Mouse (Mus musculus): ENCODE data around the gene Cks2.
A peak's percentile ranks its signal among the peaks of the same experiment; 100 is the strongest.
"Not testable (repeated sequence)": the region's sequence is repeated elsewhere in the genome, so short reads cannot be mapped to it uniquely, and the experiment has no call there.

The Cks2 gene

DNA sequence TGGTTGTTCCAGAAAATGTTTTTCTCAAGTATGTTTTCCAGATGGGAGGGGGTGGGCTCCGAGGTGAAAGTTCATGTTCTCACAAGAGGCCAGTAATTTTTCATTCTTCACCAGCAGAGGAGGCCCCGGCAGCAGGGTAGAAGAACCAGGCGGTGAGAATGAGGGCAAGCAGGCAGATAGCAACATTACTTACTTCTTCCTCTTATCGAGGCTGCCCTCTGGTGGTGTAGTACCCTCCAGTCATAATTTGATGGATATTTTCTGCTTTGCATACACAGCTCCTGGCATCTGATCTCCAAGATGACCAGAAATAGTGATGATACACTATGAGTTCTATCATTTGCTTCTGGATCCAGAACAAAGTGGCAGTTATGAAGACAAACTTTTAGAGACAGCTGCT lies 6.1 kb upstream of the Cks2 start:
- no peak for DNase-seq (ENCODE audit: low read depth, low spot score)

DNA sequence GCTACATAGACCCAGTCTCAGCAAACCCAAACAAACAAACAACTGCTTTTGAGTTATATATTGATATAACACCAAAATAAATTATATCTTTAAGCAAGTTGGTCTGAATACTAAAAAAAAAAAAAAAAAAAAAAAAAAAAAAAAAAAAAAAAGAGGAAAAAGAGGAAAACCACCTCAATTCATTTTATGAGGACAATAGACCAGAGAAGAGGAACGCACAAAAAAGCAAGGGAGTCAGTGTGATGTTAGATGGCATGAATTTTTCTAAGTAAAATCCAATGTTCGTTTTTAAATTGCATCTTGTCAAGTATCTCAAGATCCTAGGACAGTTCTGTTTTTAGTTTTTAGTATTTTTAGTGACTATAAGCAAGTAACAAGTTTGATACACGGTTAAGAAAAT lies 3.6 kb upstream of the Cks2 start:
- DNase-seq (ENCODE audit: low read depth, low spot score) = no peak

DNA sequence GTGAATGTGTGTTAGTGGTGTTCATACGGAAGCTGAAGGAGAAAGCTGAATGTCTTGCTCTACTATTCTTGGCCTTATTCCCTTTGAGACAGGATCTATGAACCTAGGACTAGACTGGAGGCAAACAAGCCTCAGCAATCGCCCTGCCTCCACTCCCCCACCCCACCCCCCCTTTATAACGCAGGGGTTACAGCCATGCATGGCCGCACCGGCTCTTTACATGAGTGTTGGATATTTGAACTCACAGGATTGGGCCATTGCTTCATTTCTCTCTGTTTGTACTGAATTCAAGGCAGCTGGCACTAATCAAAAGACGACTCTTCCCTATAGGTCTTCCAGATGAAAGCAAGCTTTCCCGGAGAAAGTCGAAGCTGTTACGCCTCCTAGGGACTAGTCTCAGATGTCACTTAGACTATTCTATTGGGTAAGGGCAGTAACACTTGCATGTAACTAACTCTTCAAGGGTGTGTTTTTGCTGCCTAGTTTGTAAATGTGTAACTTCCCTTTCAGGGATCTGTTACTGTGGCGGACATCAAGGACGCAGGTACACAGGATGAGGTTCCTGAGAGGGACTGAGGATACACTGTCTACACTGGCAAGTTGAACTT lies 2.8 kb upstream of the Cks2 start:
- no peak for DNase-seq (ENCODE audit: low read depth, low spot score)

DNA sequence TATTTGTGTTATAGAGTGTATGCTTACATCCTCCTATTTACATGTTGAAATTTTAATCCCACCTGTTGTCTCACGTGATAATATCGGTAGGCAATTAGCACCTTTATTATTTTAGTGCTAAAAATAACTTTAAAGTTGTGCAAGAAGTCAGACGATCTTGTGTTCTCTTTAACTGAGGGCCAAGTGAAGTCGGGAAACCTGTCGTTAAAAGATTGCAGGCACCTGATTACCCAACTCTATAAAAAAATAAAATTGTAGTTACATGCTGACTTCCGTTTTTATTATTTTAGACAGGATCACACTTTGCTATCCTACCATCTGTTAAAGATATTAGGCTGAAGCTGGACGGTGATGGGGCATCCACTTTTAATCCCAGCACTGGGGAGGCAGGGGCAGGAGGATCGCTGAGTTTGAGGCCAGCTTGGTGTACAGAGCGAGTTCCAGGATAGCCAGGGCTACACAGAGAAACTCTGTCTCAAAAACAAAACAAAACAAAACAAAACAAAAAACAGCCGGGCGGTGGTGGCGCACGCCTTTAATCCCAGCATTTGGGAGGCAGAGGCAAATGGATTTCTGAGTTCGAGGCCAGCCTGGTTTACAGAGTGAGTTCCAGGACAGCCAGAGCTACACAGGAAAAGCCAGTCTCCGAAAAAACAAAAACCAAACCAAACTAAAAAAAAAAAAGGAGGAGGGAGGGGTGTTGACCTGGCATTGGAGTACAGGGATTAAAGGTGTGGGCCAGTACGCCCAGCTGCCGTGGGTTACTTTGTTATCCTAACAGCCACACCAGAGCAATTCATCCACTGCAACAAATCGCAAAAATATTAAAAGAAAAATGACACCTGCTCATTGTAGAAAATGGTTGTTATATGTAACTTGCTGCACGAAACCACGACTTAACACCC lies 856 bp upstream of the Cks2 start:
- DNase-seq (ENCODE audit: low read depth, low spot score) = no peak

DNA sequence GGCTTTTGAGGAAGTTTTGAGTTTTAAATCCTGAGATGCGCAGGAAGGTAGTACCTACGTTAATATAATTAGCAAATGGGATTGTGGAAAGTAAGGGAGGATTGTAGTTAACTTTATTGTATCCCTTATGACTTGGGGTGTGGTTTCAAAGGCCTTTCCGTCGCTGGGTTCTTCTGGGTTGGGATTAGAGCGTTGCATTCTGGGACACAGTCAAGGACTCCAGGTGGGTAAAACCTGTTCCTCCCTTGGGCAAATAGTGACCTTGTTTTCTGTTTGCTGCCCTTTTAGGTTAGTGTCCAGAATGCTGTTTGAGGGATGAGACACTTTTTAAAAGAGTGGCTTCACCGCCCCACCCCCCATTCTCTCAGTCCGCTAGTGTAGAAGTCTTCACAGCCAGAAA lies 840 bp downstream of the Cks2 start:
- no peak for DNase-seq (ENCODE audit: low read depth, low spot score)

DNA sequence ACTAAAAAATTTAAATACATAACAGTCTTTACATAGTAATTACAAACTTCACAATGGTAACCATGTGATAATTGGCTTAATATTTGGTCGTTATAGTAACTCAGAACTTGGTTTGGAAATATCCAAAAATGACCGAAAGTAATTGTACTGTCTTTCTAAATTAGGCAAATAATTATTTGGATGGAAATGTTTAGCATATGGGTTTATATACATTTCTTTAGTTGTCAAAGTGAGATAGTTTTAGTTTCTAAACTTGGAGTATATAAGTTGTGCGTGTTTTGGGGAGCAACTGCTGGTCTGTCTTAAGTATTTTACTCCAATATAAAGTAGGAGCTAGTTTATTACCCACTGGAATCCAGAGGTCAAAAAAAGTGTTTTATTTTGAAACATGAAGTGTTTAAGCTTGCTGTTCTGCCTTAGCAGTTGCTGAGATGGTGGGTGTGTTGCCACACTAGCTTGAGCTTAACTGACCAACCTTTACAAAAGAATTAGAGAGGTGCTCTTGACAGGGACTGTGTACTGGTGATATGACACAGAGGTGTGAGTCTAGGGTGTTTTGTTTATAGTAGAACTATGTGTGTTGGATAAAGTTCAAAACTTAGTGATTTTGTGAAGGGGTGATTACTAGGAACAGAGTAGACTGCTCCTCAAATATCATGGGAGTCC lies 1.5 kb downstream of the Cks2 start:
- no peak for DNase-seq (ENCODE audit: low read depth, low spot score)

DNA sequence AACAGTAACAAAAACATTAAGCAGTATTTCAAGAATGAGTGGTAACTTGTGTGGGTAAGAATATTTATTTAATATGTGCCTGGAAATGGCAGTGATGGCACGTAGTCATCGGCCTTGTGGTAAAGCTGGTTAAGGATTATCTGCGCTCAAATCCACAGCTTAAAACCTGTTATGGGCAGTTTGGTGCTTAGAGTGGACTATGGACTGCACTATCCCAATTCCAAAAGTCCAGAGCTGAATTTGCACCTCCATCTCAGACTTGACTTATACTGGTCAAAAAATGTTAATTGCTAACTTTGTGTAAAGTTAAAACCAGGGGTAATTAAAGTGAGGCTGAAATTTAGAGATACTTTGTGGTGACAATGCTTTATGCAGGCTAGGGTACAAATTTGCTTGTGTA lies 2.7 kb downstream of the Cks2 start:
- DNase-seq (ENCODE audit: low read depth, low spot score) = no peak

DNA sequence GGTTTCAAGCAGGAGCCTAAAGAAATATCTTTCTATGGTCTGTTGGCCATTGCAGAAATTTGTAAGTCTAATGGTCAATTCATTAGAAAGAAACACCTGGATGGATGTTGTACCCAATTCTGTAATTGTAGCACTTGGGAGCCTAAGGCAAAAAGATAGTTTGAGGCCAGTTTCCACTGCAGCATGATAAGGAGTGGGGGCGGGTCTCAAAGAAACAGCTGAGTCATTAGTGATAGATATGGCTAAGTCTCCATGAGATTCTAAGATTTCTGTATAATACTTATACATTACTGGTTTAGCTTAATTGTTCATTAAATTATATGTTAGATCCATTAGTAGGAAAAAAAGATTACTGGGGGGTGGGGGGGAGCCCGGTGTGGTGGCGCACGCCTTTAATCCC lies 3.2 kb downstream of the Cks2 start:
- no peak for DNase-seq (ENCODE audit: low read depth, low spot score)

DNA sequence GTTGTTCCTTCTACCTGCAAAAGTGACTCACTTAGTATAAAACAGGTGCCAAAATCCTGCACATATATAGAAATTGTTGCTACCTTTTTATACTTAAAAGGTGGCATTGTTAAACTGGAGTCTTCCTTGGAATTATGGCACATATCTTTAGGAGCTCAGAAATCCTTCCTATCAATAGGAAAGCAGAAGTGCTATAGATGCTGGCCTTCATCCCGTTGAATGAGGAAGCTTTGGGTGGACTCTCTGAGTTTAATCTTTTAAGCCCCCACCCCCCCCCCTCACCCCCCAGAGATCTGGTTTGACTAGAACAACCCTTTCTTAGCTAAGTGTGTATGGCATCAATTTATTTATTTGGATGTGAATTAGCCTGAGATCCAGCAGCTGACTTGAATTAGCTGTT lies 4.7 kb downstream of the Cks2 start:
- no peak for DNase-seq (ENCODE audit: low read depth, low spot score)

DNA sequence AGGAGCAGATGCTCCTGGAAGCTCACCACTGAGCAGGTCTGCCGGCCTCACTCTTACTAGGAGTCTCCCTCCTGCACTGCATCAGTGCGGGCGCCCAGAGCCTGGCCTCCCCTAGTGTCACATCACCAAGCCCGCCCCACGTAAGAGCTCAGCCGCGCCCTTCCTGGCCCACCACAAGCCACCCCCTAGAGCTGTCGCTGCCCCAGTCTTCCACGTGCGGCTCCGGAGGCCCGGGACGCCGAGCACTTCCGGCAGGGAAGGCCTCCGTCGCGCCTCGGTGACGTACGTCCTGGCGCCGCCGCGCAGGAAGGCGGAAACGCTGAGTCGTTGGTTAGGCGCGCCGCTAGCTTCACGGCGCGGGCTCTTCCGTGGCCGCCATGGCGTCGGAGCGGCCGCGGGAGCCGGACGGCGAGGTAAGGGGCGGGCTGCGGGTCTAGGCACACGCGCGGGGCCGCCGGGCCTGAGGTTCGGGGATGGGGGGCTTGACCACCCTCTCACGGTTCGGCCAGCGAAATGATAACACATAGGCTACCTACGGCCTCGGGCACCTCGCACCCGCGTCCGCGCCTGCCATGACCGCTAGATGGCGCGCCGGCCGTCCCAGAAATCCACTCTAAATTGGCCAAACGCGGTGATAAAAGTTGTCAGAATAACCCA lies 6.5 kb downstream of the Cks2 start, which contains the start of gene Secisbp2:
TSS of gene Secisbp2 (plus strand) at position 290 of the 657 bp plus-strand sequence.
- peak; percentile 85 for DNase-seq (ENCODE audit: low read depth, low spot score)

DNA sequence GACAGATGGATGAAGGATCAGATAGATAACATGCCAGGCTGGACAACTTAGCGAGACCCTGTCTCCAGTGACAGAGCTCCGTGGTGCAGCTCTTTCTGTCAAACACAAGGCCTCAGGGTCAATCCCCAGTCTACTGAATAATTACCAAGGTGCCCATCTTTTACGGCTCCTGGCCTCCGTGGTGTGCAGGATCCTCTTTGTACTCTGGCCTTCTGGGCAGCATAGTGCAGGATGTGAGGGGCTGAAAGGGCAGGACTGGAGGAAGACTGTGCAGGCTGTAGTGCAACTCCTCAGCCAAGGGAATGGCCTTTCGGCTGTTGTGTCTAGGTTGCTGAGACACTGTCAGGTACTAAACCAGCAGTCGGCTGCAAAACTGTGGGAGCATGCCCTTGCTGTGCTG lies 8.1 kb downstream of the Cks2 start:
- no peak for DNase-seq (ENCODE audit: low read depth, low spot score)

DNA sequence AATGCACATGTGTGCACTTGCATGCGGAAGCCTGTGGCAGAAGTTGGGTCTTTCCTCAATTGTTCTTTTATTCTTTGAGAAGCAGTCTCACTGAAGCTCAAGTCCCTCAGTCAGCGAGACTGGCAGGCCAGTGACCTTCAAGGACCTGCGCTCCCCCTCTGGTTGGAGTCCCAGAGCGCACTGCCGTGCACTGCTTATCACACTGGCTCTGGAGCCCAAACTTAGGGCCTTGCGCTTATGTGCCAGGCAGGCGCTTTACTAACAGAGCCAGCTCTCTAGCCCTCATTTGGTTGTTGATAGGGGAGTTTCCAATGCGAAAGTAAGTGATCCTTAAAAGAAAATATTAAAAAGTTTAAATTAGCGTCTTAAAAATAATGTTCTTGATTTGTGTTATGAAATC lies 8.9 kb downstream of the Cks2 start:
- no peak for DNase-seq (ENCODE audit: low read depth, low spot score)

DNA sequence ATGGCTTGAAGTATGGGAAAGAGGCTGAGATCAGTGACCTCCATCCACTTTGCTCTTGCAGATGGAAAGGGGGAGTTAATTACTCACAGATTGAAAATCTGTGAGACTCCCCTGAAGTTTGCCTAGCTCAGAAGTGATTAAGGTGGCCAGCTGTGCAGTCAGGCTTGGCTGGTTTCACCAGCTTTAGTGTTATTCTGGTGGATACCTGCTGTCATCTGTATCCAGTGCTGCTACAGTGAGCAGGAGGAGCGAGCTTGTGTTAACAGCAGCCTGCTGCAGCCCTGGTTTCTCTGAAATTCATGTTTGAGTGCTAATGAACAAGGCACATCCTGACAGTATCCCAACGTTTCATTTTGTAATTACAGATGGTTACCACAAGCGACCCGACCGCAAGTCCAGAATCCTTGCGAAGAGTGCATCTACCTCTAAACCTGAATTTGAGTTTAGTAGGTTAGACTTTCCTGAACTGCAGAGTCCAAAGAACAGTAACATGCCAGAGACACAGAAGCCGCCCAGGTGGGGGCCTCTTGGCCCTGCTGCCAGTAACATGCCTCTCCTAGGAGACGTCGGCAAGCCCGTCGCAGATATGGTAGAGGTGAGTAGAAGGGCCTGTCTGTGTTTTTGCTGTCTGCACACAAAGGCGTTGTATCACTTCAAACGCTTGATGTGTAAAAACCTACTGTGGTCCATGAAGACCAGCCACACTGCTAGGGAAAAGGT lies 11.6 kb downstream of the Cks2 start:
- DNase-seq (ENCODE audit: low read depth, low spot score) = no peak

DNA sequence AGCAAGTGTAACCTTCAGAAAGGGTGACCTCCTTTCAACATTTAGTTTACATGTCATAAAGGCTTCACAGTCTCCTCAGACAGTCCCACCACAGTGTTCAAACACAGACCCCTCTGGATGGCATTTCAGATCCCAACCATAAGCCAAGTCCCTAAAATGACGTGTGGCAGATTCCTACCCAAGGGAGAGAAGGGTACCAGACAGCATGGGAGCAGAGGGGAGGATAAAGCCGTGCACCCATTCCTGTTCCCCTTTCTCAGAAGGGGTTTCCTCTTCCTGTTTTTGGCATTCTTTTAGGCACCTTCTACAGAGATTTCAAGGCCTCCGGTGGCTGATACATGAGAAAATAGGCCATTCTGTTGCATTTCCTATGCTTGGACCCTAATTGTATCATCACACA lies 13.1 kb downstream of the Cks2 start:
- no peak for DNase-seq (ENCODE audit: low read depth, low spot score)

DNA sequence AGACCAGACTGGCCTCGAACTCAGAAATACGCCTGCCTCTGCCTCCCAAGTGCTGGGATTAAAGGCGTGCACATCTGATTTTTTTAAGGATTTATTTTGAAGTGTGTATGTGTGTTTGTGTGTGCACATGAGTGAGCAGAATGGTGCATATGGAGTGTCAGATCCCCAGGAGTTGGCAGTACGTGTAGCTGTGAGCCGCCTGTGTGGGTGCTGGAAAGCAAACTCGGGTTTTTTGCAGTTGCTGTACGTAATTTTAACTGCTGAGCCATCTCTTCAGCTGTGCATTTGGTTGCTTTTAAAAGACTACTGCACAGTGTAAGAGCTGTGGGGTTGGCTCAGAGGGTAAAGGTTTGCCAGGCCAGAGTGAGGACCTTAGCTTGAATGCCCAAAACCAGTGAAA lies 14.5 kb downstream of the Cks2 start:
- no peak for DNase-seq (ENCODE audit: low read depth, low spot score)

DNA sequence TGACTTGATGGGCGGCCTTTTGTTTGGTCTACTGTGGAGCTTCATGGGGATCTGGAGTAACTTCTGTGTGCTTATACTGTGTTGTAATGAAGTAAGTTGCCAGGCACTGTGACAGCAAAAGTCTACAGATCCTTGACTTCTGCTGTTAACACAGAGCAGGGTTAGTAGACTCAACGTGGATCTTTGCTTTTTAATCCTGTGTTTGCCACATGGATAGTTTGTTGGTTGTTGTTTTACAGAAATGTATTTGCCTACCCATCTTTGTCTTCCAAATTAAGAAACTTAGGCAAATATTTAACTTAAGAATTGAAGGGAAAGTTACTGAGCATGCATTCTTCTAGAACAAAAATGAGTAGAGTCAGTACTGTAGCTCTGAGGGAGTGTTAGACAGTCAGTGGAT lies 18.5 kb downstream of the Cks2 start:
- DNase-seq (ENCODE audit: low read depth, low spot score) = no peak

DNA sequence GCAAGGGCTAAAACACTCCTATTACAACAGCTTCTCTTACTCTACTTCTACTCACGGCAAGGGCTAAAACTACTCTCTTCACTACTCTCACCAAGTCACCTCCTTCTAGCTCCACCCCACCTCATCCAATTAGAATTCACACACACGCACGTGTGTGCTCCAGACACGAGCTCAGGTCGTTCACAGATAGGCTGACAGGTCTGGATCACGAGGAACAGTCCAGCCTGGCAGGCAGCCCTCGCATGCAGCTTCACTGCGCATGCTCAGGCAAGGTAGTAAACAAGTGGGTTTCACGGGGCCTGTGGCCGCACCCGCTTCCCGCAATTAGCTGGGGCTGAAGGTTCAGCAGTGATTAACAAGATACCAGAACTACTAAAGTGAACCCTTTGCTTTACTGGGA lies 23.2 kb downstream of the Cks2 start:
- not testable (repeated sequence) for DNase-seq (ENCODE audit: low read depth, low spot score)

DNA sequence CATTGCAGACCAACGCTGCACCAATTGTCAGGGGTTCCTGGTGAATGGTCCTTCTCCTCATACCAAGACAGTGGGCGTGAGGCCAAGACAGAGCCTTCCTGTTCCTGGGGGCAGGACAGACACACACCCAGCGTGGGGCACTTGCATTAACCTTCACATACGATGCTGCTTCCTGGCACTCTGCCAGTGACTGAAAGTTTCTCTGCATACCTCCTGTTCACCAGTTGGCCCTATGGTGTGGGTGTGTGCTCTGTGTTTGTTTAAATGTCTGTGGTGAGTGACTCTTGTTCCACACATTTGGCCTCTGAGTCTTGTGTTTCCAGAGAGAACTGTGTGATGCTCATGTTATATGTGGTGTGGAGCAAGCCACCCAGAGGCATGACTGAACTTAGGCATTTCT lies 31.6 kb downstream of the Cks2 start:
- DNase-seq (ENCODE audit: low read depth, low spot score) = no peak

DNA sequence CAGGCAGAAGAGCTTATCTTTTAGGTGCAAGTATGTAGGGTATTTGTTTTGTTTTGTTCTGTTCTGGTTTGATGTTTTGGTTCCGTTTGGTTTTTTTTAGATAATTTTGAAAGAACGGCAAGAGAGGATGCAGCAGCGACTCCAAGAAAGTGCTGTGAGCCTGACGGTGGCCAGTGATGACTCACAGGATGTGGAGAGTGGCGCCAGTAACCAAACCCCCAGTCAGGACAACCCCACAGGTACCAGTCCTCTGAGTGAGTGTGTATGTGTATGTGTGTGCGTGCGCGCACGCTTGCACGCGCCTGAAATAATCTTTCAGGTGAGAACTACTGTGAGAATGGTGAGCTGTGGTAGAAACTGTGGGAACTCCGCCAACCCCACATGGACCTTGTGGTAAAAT lies 32.0 kb downstream of the Cks2 start:
- DNase-seq (ENCODE audit: low read depth, low spot score) = no peak

DNA sequence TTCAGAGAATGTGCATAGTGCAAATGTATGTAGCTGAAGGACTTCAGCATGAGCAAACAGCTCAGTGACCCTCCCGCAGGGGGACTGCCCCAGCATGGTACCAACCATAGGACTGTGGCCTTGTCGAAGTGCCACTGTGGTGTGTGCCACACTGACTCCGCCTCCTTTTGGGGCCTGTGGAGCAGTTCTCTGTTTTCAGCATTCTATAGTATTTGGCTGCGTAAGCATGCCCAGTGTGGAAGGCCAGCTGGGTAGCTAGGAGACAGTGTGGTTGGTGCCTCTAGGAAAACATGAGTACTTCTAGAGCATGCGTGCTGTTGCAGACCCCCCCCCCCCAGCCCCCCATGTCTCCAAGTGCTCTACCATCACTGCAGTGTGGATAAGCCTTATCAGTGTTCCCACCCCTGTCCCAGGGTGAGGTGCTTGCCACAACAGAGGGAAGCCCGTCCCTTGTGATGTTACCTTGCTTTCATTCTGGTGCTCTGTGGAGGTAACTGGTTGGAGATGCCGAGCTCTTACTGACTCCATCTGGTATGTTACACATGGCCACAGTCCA lies 32.7 kb downstream of the Cks2 start:
- no peak for DNase-seq (ENCODE audit: low read depth, low spot score)

DNA sequence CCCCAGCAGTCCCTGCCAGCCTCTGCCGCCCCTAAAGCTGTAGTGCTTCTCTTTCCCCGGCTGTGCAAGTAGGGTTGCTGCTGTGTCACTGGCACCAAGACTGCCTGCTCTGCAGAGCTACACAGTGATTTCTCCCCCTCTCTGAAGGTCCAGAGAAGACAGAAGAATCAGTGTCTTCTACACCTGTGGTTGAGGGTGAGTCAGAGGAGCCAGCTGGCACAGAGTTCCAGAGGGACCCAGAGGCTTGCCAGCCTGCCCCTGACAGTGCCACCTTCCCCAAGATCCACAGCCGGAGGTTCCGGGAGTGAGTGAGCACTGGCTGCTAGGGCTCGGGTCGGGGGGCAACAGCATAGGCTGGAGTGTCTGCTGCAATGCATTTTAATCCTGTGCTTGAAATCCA lies 33.7 kb downstream of the Cks2 start:
- no peak for DNase-seq (ENCODE audit: low read depth, low spot score)

All from brain, embryonic 18.5 days (tissue).